Mouse (Mus musculus) limb, embryonic 10.5 days (tissue): ENCODE results near the gene Lhpp. TPM values are rescaled to one million over a fixed set of nuclear protein-coding genes. Genes with fewer than 3 reads are reported as not detected.
A peak's percentile ranks its signal among the peaks of the same experiment; 100 is the strongest.

Source experiments
- DNase-seq: peaks from one replicate; pipeline ENCODE4 v3.0.0-alpha.2; 2017; ENCODE audit warnings: low spot score
- H3K27ac ChIP-seq: fragments of 300-500 bp; sonication (generic); 2 replicates; pipeline ENCODE4 v1.5.1; 2016; ENCODE audit warnings: mild to moderate bottlenecking
- H3K27me3 ChIP-seq: fragments of 300-500 bp; sonication (generic); 2 replicates; pipeline ENCODE4 v1.6.1; 2016; ENCODE audit warnings: low read depth, mild to moderate bottlenecking; ENCODE audit not compliant: poor library complexity, severe bottlenecking
- H3K36me3 ChIP-seq: fragments of 300-500 bp; sonication (generic); 2 replicates; pipeline ENCODE4 v1.6.1; 2016; ENCODE audit warnings: mild to moderate bottlenecking, moderate library complexity
- H3K4me1 ChIP-seq: fragments of 300-500 bp; sonication (generic); 2 replicates; pipeline ENCODE4 v1.6.1; 2016
- H3K4me3 ChIP-seq: fragments of 300-500 bp; sonication (generic); 2 replicates; pipeline ENCODE4 v1.5.1; 2016; ENCODE audit warnings: mild to moderate bottlenecking, moderate library complexity
- H3K9me3 ChIP-seq: fragments of 300-500 bp; sonication (generic); replicated peaks from 2 replicates; pipeline ENCODE4 v1.6.1; 2016; ENCODE audit warnings: mild to moderate bottlenecking
- WGBS: fragments of 180-500 bp; shearing (Covaris S2); methylation state at CpG from one replicate; pipeline ENCODE4 v1.1.7; 2016; 5-methylcytosine and 5-hydroxymethylcytosine counted together
- polyA plus RNA-seq: library from polyadenylated mRNA; unstranded; fragments of >200 nt; fragmentation: Nextera tagmentation; extraction: Ambion mirVana; gene quantifications from 2 replicates; pipeline ENCODE4 v1.2.1, GENCODE M21; 2016

The Lhpp gene
- polyA plus RNA-seq = 20.1 and 28.0 TPM in 2 replicates

DNA sequence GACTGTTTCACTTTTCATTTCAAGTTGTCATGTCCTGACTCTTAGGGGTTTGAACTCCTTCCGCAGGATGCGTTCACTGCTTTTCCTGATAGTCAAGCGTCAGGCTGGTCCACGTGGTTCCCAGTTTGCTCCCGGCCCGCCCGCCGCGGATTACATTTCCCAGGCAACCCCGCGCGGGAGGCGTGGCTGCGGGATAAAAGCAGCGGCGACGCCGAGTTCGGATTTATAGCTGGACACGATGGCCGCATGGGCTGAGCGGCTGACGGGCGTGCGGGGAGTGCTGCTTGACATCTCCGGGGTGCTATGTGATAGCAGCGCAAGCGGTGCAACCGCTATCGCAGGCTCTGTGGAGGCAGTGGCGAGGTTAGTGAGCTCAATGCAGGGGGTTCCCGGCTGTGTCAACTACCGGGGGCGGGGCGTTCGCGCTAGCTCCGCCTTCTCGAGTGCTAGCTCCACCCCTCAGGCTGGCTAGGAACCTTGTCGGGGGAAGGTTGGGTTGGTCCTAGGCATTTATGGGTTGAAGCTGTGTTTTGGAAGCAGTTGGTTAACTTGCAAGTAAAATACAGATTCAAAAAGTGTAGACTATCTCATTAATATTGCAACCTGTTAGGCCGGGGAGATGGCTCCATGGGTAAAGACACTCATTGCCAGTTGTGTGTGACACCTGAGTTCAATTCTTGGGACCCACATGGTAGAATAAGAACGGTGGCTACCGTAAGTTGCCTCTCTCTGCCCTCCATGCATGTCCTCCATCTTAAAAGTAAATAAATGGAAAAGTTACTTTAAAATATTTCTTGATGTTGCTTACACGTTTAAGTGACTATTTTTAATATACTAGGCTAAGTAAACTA lies at the start of gene Lhpp:
Lhpp (plus strand) TSS at position 171 of the 851 bp plus-strand sequence.
- Histone ChIP-seq H3K4me3 (peak within 1 kb of the TSS; percentile 67), H3K9me3 (no peaks in the 10 kb centered on the region), H3K27ac (peak within 1 kb of the TSS; percentile 86), H3K36me3 (no peaks in the 10 kb centered on the region), H3K4me1 (peaks cover 39% of the 10 kb centered on the region), H3K27me3 (0 out of 2 replicates have a peak, but pooled peaks cover 21% of the 10 kb centered on the region)
- WGBS = 7% methylated on average over 44 of the region's 44 CpGs
- peak; percentile 92 for DNase-seq

DNA sequence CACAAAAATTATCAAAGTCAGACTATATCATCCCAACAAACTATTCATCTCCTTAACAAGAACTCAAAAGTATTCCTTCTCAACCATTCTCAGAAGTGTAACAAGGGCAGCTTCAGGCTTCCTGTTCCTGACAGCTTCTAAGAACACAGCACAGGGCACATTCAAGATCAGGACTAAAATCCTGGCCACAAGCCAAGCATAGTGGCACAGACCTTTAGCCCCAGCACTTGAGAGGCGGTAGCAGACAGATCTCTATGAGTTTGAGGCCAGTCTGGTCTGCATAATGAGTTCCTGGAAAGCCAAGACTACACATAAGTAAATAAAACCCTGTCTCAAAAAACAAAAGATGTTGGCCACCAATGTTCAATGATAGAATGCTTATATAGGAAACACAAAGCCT lies 44.6 kb upstream of the Lhpp start:
- Histone ChIP-seq H3K4me1 (0 out of 2 replicates have a peak, but pooled peaks cover 3% of the 10 kb centered on the region), H3K27me3 (no peaks in the 10 kb centered on the region), H3K4me3 (no peak overlapping the region), H3K36me3 (peaks cover 86% of the 10 kb centered on the region), H3K9me3 (no peaks in the 10 kb centered on the region), H3K27ac (no peak overlapping the region)
- DNase-seq = no peak
- WGBS = 92% methylated on average over 1 of the region's 1 CpGs

- H3K4me3 ChIP-seq = no peak overlapping the region
- DNase-seq = no peak
- 0 out of 2 replicates have a peak, but pooled peaks cover 5% of the 10 kb centered on the region for H3K4me1 ChIP-seq
- peaks cover 56% of the 10 kb centered on the region for H3K36me3 ChIP-seq
- H3K27ac ChIP-seq = no peak overlapping the region
- H3K27me3 ChIP-seq = no peaks in the 10 kb centered on the region
- 96% methylated on average over 6 of the region's 6 CpGs for WGBS
- no peaks in the 10 kb centered on the region for H3K9me3 ChIP-seq
These were observed 41.6 kb upstream of the Lhpp start for GRCm38 (mm10) chr7:132568817-132569216.

DNA sequence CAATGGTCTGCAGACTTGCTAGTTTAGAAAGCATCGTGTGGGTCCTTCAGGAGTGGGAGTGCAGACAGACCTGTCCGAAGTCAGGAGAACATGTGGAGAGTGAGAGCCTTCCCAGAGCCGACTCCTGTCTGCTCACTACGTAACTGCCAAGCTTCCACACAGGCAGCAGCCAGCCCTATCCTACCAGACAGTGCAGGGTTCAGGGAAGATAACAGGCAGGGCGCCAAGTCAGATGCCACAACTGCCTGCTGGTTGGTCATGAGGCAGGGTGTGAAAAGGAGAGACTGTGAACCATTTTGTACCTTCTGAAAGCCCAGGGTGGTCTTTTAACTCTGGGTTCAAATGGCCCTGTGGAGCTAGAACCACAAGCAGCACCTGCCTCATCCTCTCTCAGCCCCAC lies 40.4 kb upstream of the Lhpp start:
- 85% methylated on average over 5 of the region's 5 CpGs for WGBS
- Histone ChIP-seq H3K27ac (no peak overlapping the region), H3K4me3 (no peak overlapping the region), H3K9me3 (no peaks in the 10 kb centered on the region), H3K36me3 (peaks cover 43% of the 10 kb centered on the region), H3K27me3 (no peaks in the 10 kb centered on the region), H3K4me1 (0 out of 2 replicates have a peak, but pooled peaks cover 9% of the 10 kb centered on the region)
- no peak for DNase-seq

DNA sequence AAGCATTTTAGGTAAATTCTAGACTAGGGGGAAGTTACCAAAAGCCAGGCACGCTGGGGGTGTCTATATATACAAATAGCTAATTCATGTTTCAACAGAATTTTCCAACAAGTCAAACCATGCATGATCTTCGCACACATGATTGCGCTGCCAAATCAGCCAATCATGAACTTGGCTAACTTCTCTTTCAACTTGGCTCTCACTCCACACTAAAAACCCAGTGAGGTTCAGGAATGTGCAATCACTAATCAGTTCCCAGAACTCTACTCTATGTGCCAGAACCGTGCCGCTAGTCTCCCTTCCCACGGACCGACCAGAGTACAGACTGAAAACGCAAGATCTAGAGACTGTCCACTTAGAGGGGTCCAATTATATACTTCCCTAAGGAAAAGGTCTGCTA lies 39.0 kb upstream of the Lhpp start:
- no peak for DNase-seq
- no peak overlapping the region for H3K27ac ChIP-seq
- 90% methylated on average over 8 of the region's 8 CpGs for WGBS

GRCm38 (mm10) chr7:132572738-132573137 lies 37.7 kb upstream of the Lhpp start:
- DNase-seq = no peak
- WGBS = 85% methylated on average over 3 of the region's 3 CpGs
- Histone ChIP-seq H3K36me3 (peaks cover 26% of the 10 kb centered on the region), H3K27ac (no peak overlapping the region), H3K9me3 (no peaks in the 10 kb centered on the region), H3K4me1 (peaks cover 21% of the 10 kb centered on the region), H3K27me3 (peaks cover 8% of the 10 kb centered on the region), H3K4me3 (no peak overlapping the region)

More for the DNA sequence above, 39.0 kb upstream of the Lhpp start:
- H3K9me3 ChIP-seq = no peaks in the 10 kb centered on the region
- H3K27me3 ChIP-seq = no peaks in the 10 kb centered on the region
- H3K36me3 ChIP-seq = peaks cover 35% of the 10 kb centered on the region
- H3K4me3 ChIP-seq = no peak overlapping the region
- H3K4me1 ChIP-seq = peaks cover 17% of the 10 kb centered on the region

DNA sequence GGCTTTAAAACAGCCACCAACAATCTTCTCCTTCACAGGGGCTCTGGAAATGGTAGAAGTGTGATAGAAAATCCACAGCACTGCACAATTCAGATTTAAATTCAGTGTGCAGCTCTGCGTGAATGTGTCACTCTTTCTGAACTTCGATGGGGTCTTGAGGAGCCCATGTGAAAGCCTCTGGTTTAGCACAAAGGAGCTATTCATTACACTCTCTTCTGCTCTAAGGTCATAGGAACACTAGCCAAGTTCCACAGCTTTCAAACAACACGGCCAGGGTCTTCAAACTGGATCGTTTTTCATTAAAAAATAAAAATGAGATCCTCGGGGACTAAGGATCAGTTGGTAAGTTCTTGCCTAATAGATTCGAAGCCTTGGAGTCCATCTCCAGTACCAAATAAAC lies 37.2 kb upstream of the Lhpp start:
- no peaks in the 10 kb centered on the region for H3K9me3 ChIP-seq
- no peak overlapping the region for H3K4me3 ChIP-seq
- H3K27me3 ChIP-seq = peaks cover 10% of the 10 kb centered on the region
- WGBS = 86% methylated on average over 6 of the region's 6 CpGs
- H3K36me3 ChIP-seq = peaks cover 21% of the 10 kb centered on the region
- peaks cover 21% of the 10 kb centered on the region for H3K4me1 ChIP-seq
- H3K27ac ChIP-seq = no peak overlapping the region
- DNase-seq = no peak

DNA sequence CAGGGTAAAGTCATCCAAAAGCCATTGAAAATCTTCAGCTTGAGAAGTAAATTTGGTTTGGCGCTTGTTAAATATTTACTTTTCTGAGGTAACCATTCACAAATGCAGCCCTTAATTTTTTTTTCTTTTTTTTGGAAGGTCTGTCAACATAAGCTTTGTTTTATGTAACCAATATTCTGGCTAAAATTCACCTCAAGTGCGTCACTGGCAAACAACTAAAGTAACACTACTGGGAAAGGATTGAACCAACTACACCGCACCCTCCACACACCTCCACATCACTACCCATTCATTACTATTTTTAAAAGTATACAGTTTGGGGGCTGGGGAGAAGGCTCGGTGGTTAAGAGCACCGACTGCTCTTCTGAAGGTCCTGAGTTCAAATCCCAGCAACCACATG lies 35.8 kb upstream of the Lhpp start:
- peaks cover 7% of the 10 kb centered on the region for H3K36me3 ChIP-seq
- 93% methylated on average over 5 of the region's 5 CpGs for WGBS
- no peak overlapping the region for H3K27ac ChIP-seq
- no peaks in the 10 kb centered on the region for H3K9me3 ChIP-seq
- no peak overlapping the region for H3K4me3 ChIP-seq
- DNase-seq = no peak
- H3K4me1 ChIP-seq = peaks cover 21% of the 10 kb centered on the region
- peaks cover 15% of the 10 kb centered on the region for H3K27me3 ChIP-seq

GRCm38 (mm10) chr7:132575623-132576022 lies 34.8 kb upstream of the Lhpp start:
- 0% methylated on average over 13 of the region's 13 CpGs for WGBS
- H3K36me3 ChIP-seq = no peaks in the 10 kb centered on the region
- DNase-seq = peak; percentile 85

DNA sequence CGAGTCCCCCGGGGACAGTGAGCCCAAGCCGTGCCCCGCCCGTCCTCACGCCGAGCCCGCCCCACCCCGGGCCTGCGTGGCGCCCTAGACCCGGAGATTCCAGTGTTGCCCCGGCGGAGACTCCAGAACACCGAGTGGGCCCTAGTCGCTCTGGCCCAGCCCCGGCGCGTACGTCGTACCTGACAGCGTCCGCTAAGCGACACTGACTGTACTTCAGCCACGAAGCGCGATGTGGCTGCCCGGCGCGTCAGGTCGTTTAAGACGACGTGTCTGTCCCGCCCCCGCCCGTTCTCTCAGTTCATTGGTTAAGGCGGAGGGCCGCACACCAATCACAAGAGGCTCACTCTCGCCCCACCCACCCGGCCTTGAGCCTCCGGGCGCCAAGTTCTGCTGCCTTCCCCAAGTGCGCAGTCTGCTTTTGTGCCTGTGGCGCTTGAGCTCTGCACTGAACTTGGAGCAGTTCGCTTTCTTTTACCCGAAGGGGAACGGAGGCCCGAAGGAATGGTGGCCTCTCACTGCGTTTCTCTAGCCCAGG lies 34.3 kb upstream of the Lhpp start, which contains the start of gene Oat:
Oat (minus strand) TSS at position 283 of the 535 bp plus-strand sequence.
- DNase-seq = peak; percentile 96
- peak within 1 kb of the TSS; percentile 95 for H3K27ac ChIP-seq
- WGBS = under 1% methylated on average over 49 of the region's 49 CpGs

More at GRCm38 (mm10) chr7:132575623-132576022, 34.8 kb upstream of the Lhpp start:
- Histone ChIP-seq H3K27me3 (peaks cover 18% of the 10 kb centered on the region), H3K4me1 (peaks cover 21% of the 10 kb centered on the region), H3K4me3 (peak overlapping the region; percentile 84), H3K27ac (peak overlapping the region; percentile 95), H3K9me3 (no peaks in the 10 kb centered on the region)

DNA sequence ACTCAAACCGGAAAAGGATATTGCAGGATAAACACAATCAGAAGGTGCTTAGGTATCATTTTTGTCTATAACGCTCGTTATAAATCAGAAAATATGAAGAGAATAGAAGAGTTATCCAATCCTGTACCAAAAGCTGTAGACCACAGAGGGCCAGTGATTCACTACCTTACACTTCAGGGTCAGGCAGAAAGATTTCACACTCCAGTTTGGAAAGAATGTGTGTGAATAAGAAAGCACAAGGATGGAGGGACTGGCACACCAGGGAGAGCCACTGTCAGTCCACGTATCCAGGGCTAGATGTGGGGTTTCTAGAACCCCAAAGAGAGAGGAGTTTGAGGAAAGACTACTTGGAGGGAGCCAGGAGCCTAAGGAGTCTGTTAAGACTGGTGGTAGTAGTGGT lies 33.5 kb upstream of the Lhpp start:
- no peaks in the 10 kb centered on the region for H3K36me3 ChIP-seq
- H3K4me3 ChIP-seq = peak overlapping the region; percentile 84
- H3K4me1 ChIP-seq = peaks cover 21% of the 10 kb centered on the region
- no peak for DNase-seq
- 61% methylated on average over 4 of the region's 4 CpGs for WGBS
- H3K27ac ChIP-seq = peak overlapping the region; percentile 95; the same call in 1 of the 2 replicates
- H3K9me3 ChIP-seq = no peaks in the 10 kb centered on the region
- H3K27me3 ChIP-seq = peaks cover 21% of the 10 kb centered on the region

More for the DNA sequence above, 34.3 kb upstream of the Lhpp start, which contains the start of gene Oat:
- H3K36me3 ChIP-seq = no peaks in the 10 kb centered on the region
- H3K27me3 ChIP-seq = peaks cover 21% of the 10 kb centered on the region
- peak within 1 kb of the TSS; percentile 84 for H3K4me3 ChIP-seq
- H3K9me3 ChIP-seq = no peaks in the 10 kb centered on the region
- peaks cover 21% of the 10 kb centered on the region for H3K4me1 ChIP-seq

DNA sequence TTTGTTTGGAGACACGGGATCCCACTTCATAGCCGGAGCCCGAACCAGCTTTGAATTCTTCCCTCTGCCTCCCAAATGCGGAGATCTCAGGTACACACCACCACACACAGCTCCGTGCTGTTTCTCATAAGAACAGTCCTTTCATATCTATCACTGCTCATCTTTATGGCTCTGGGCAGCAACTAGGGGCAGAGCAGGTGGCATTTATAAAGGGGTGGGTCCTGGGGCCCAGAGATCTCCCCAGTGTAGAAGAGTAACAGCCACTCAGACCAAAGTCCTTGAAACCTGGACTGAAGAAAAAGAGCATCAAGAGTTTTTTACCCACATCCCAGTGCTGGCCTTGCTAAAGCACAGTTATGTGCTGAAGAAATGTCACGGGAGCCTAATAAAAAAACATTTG lies 29.9 kb upstream of the Lhpp start:
- Histone ChIP-seq H3K4me1 (peaks cover 8% of the 10 kb centered on the region), H3K27me3 (peaks cover 21% of the 10 kb centered on the region), H3K36me3 (no peaks in the 10 kb centered on the region), H3K9me3 (no peaks in the 10 kb centered on the region), H3K27ac (no peak overlapping the region), H3K4me3 (no peak overlapping the region)
- DNase-seq = no peak
- 80% methylated on average over 6 of the region's 6 CpGs for WGBS

DNA sequence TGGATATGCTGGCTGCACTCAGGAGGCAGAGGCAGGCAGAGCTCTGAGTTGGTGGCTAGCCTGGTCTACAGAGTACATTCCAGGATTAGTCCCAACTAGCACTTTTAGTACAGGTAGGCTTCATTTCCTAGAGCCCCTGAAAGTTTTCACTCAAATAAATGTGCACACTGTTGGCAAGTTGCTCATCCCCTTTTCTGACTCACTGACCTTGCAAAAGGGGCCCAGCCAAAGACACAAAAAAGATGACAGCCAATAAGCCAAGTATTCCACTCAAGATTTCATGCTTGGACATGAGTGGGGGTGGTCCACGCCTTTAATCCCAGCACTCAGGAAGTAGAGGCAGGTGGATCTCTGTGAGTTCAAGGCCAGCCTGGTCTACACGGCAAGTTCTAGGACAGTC lies 29.0 kb upstream of the Lhpp start:
- Histone ChIP-seq H3K4me3 (no peak overlapping the region), H3K27me3 (peaks cover 21% of the 10 kb centered on the region), H3K4me1 (peaks cover 4% of the 10 kb centered on the region), H3K36me3 (no peaks in the 10 kb centered on the region), H3K27ac (no peak overlapping the region), H3K9me3 (no peaks in the 10 kb centered on the region)
- DNase-seq = no peak
- WGBS = 94% methylated on average over 2 of the region's 2 CpGs
